Mouse (Mus musculus) embryonic fibroblast, embryonic 13.5 days (primary cell): ENCODE results near the gene Rnf135.

Source experiments
- CTCF ChIP-seq: IDR thresholded peaks from 2 replicates; pipeline ENCODE4 v1.5.1; 2011; ENCODE audit warnings: mild to moderate bottlenecking, control low read depth, low read length, moderate library complexity, borderline replicate concordance; ENCODE audit not compliant: insufficient read depth
- POLR2A ChIP-seq: IDR thresholded peaks from 2 replicates; pipeline ENCODE4 v1.6.1; 2011; ENCODE audit warnings: low read depth, mild to moderate bottlenecking, control low read depth, low read length, moderate library complexity

- TF ChIP-seq POLR2A (no peak), CTCF (no peak)
These were observed 16.1 kb downstream of the Rnf135 start for GRCm38 (mm10) chr11:80199773-80200172.
